In the genomic region with DNA sequence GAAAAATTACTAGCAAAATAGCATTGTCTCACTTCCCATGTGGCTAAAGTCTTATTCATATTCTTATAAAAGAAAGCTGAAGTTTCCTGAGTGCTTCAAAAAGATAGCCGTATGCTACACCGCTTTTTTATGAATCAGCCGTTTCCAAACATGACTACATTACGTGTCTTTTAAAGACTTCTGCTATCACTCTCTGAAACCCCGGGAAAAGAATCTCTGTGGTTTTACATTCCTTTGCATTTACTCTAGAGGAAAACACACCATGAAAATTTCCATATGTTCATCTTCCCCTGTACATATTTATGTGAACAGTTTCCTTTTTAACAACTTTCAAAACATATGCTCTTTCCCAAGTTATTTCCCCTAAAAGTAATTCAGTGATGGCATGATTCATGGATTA, we compare ENCODE assay signal across 16 mouse cellular contexts.
"Had no signal": no experiment of that assay in that cellular context is flagged by ENCODE, and none has a peak within 500 bp of the region (broad histone marks: within the 10 kb centered on the region; RNA-seq: fewer than 3 reads in every experiment).

No protein-coding gene starts in this region.

- ATAC-seq: intestine, postnatal 0 days; liver, postnatal 0 days; midbrain, embryonic 15.5 days had no signal

- H3K4me3 ChIP-seq: liver, embryonic 13.5 days; megakaryocyte, embryonic 14.5 days; midbrain, embryonic 15.5 days; neural tube, embryonic 13.5 days had no signal

- H3K9ac ChIP-seq: liver, embryonic 13.5 days; liver, postnatal 0 days; midbrain, embryonic 15.5 days; neural tube, embryonic 13.5 days had no signal

- H3K9me3 ChIP-seq: liver, embryonic 13.5 days; megakaryocyte, embryonic 14.5 days; midbrain, embryonic 15.5 days; neural tube, embryonic 13.5 days had no signal

- H3K4me2 ChIP-seq: liver, embryonic 13.5 days; midbrain, embryonic 11.5 days; midbrain, embryonic 15.5 days; neural tube, embryonic 13.5 days had no signal

- H3K27ac ChIP-seq: liver, embryonic 13.5 days; macrophage; midbrain, embryonic 15.5 days; neural tube, embryonic 13.5 days had no signal

- H3K36me3 ChIP-seq: liver, embryonic 13.5 days; midbrain, embryonic 15.5 days; neural tube, embryonic 13.5 days had no signal

- DNase-seq: kidney, adult 9 months; kidney, postnatal 10 days; left cerebral cortex, postnatal 4 days; liver; liver, embryonic 13.5 days; liver, postnatal 0 days; retina, postnatal 1 day; right cerebral cortex, postnatal 4 days; spleen, adult 18-20 months; thymus, postnatal 4 days had no signal

- H3K27me3 ChIP-seq: liver, embryonic 13.5 days; megakaryocyte, embryonic 14.5 days; midbrain, embryonic 15.5 days; neural tube, embryonic 13.5 days had no signal

- H3K4me1 ChIP-seq: liver, embryonic 13.5 days; megakaryocyte, embryonic 14.5 days; midbrain, embryonic 15.5 days; neural tube, embryonic 13.5 days had no signal
